Mouse (Mus musculus) megakaryocyte-erythroid progenitor cell, adult 5-6 weeks (primary cell): ENCODE measurements around the gene Olfr482. TPM values are rescaled to one million over a fixed set of nuclear protein-coding genes. Genes with fewer than 3 reads are reported as not detected.

Experiments used
- ATAC-seq: replicated peaks from 2 replicates; pipeline ENCODE4 v1.8.0; 2016; ENCODE audit warnings: mild to moderate bottlenecking, inconsistent platforms; ENCODE audit not compliant: severe bottlenecking, poor library complexity, low FRiP score, low TSS enrichment
- total RNA-seq, 2 experiments: library from RNA; stranded (forward) in 1 of 2; stranded (reverse) in 1 of 2; fragments of 200-1000, 215-1000 nt in 1 of 2; fragments of >200 nt in 1 of 2; fragmentation: Nextera tagmentation in 1 of 2; gene quantifications; 2 replicates each; pipeline ENCODE4 v1.2.3; 2014 to 2017

The Olfr482 gene
- total RNA-seq (2014; fragmentation: Nextera tagmentation) (not detected in 2 replicates), total RNA-seq (2017) (not detected in 2 replicates)

DNA sequence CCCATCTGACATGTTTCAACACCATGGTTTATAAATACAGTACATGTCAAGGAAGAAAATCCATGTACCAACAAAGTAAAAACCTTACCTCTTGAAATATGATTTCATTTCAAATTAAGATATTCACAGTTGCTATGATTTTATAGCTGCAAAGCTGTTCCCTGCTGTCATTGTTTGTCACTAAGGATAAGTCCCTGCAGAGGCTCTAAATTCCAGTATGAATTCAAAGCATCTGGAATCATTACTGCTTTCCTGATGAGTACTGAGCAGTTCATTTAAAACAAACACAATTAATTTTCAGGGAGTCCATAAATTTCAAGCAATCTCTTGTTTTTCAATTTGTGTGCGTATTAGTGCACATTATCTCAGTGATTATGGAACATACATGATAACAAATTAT lies at the start of gene Olfr482:
Gene Olfr482, minus strand, starts transcription at position 101 of the 400 bp plus-strand sequence.
- ATAC-seq, result no peak

DNA sequence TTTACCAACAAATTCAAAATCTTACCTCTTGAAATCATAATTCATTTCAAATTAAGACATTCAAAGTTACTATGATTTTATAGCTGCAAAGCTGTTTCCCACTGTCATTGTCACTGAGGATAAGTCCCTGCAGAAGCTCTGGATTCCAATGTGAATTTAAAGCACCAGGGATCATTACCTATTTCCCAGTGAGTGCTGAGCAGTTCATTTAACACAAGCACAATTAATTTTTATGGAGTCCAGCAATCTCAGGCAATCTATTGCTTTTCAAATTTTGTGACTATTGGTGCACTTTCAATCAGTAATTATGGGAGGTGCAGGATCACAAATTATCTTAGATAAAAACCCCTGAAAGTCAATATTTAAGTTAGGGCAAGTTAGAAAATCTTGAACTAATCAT lies 30.0 kb upstream of the Olfr482 start, which contains the start of gene Olfr484:
Gene Olfr484, minus strand, starts transcription at position 101 of the 400 bp plus-strand sequence.
- no peak for ATAC-seq

DNA sequence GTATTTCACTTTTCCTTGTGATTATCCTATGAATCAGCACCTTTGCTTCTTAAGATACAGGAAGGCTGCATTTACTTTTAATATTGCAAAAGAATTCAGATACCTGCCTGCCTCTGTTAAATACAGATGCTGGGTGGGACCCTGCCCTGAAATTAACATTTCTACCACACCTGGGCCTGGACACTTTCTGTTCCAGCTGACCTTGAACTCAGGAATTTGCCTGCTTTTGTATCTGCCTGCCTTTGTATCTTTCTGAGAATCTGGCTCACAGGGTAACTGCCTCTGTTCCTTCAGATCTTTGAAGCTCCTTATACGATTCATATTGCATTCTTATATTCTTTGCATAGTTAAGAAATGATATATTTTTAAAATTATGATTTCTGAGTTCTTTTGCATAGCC lies 24.0 kb upstream of the Olfr482 start:
- no peak for ATAC-seq

DNA sequence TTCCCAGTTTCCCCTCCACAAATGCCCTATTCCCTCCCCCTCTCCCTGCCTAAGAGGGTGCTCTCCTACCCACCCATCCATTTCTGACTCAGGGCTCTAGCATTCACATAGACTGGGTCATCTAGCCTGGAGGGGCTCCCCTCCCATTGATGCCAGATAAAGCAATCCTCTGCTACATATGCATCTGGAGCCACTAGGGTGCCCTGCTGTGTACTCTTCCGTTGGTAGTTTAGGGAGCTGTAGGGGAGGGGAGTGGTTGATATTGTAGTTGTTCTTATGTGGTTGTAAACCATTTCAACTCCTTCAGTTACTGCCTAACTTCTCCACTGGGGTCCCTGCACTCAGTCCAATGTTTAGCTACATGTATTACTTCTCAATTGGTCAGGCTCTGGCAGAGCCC lies 23.3 kb upstream of the Olfr482 start:
- no peak for ATAC-seq

DNA sequence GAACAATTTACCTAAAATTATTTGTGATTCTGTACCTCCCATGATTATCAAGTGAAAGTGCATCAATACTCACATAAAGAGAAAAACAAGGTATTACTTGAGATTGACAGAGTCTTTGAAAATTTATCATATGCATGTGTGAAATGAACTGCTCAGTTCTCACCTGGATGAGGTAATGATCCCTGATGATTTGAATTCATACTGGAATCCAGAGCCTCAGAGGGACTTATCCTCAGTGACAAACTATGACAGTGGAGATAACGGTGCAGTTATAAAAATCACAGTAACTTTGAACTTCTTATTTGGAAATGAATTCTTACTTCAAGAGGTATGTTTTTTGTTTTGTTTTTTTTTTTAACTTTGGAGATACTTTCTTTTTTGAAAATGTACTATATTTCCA lies 3.2 kb upstream of the Olfr482 start, which contains the start of gene Olfr483:
Gene Olfr483, plus strand, starts transcription at position 301 of the 400 bp plus-strand sequence.
- no peak for ATAC-seq

DNA sequence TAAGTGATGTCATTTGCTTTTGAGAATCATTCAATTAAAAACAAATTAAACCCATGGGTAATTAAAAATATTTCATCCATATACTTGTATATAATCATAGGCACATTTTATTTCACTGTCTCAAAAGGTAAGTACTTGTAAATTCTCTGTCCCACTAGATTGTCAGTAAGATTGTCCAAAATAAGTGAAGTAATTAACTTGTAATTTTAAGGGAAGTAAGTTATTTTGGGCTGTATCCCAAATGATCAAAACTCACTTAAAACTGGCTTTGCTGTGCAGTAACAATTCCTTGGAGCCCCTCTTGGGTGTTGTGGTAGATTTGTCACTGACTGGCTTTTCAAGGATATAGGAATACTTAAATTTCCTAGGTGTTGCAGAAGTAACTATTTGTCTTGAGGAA lies 17.8 kb downstream of the Olfr482 start, which contains the start of gene Olfr481:
Gene Olfr481, plus strand, starts transcription at position 301 of the 400 bp plus-strand sequence.
- ATAC-seq, result no peak

DNA sequence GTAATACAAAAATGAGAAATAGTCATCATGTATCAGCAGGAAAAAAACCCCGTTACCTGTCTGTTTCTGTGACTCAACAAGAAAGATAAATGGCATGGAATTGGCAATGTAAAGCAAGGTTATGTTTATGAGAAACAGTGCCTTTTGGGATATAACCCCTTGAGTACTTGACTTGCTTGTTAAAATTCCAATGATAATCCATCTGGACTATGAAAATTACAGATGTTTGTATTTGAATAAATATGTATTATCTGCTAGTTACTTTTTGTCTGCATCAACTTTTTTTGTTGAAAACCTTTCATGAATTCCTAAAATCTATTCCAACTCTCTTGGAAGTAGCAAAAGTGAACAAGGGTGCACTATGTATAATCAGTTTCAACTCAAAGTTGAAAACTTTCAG lies 30.1 kb downstream of the Olfr482 start, which contains the start of gene Olfr480:
Gene Olfr480, minus strand, starts transcription at position 101 of the 400 bp plus-strand sequence.
- ATAC-seq, result no peak

DNA sequence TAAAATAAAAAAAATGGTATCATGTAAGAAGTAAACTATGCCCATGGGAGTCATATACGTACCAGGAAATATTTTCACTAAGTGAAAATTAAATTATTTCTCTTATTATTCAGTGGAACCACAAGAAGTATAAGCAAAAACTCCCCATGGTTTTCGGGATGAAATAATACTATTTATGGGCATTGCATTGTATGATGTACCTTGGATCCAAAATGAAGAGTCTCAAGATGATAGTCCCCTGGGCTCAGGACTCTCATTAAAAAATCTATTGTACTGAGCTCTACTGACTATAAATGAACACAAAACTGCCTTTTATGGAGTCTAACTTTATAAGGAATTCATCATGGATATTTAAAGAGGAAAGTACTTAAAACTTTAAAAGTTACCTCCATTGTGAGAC lies 47.0 kb downstream of the Olfr482 start, which contains the start of gene Olfr479:
Gene Olfr479, plus strand, starts transcription at position 301 of the 400 bp plus-strand sequence.
- ATAC-seq, result no peak

Other genes starting within 250 kb of the Olfr482 start
- not detected in 2 replicates for gene Olfr472, start 199.7 kb downstream of the Olfr482 start, total RNA-seq (2014; fragmentation: Nextera tagmentation)
- gene Olfr472, start 199.7 kb downstream of the Olfr482 start, total RNA-seq (2017), result not detected in 2 replicates
- not detected in 2 replicates for gene Olfr473, start 167.1 kb downstream of the Olfr482 start, total RNA-seq (2014; fragmentation: Nextera tagmentation)
- not detected in 2 replicates for gene Olfr473, start 167.1 kb downstream of the Olfr482 start, total RNA-seq (2017)
- not detected in 2 replicates for gene Olfr474, start 142.9 kb downstream of the Olfr482 start, total RNA-seq (2014; fragmentation: Nextera tagmentation)
- not detected in 2 replicates for gene Olfr474, start 142.9 kb downstream of the Olfr482 start, total RNA-seq (2017)
- gene Olfr476, start 132.8 kb downstream of the Olfr482 start, total RNA-seq (2014; fragmentation: Nextera tagmentation), result not detected in 2 replicates
- gene Olfr476, start 132.8 kb downstream of the Olfr482 start, total RNA-seq (2017), result not detected in 2 replicates
- gene Olfr477, start 110.9 kb downstream of the Olfr482 start, total RNA-seq (2014; fragmentation: Nextera tagmentation), result not detected in 2 replicates
- not detected in 2 replicates for gene Olfr477, start 110.9 kb downstream of the Olfr482 start, total RNA-seq (2017)
- not detected in 2 replicates for gene Olfr478, start 63.6 kb downstream of the Olfr482 start, total RNA-seq (2014; fragmentation: Nextera tagmentation)
- not detected in 2 replicates for gene Olfr478, start 63.6 kb downstream of the Olfr482 start, total RNA-seq (2017)
- gene Olfr479, start 46.9 kb downstream of the Olfr482 start, total RNA-seq (2014; fragmentation: Nextera tagmentation), result not detected in 2 replicates
- gene Olfr479, start 46.9 kb downstream of the Olfr482 start, total RNA-seq (2017), result not detected in 2 replicates
- gene Olfr480, start 30.2 kb downstream of the Olfr482 start, total RNA-seq (2014; fragmentation: Nextera tagmentation), result not detected in 2 replicates
- gene Olfr480, start 30.2 kb downstream of the Olfr482 start, total RNA-seq (2017), result not detected in 2 replicates
- not detected in 2 replicates for gene Olfr481, start 17.7 kb downstream of the Olfr482 start, total RNA-seq (2014; fragmentation: Nextera tagmentation)
- gene Olfr481, start 17.7 kb downstream of the Olfr482 start, total RNA-seq (2017), result not detected in 2 replicates
- not detected in 2 replicates for gene Olfr483, start 3.3 kb upstream of the Olfr482 start, total RNA-seq (2014; fragmentation: Nextera tagmentation)
- not detected in 2 replicates for gene Olfr483, start 3.3 kb upstream of the Olfr482 start, total RNA-seq (2017)
- gene Olfr484, start 29.9 kb upstream of the Olfr482 start, total RNA-seq (2014; fragmentation: Nextera tagmentation), result not detected in 2 replicates
- not detected in 2 replicates for gene Olfr484, start 29.9 kb upstream of the Olfr482 start, total RNA-seq (2017)
- not detected in 2 replicates for gene Olfr485, start 62.3 kb upstream of the Olfr482 start, total RNA-seq (2014; fragmentation: Nextera tagmentation)
- not detected in 2 replicates for gene Olfr485, start 62.3 kb upstream of the Olfr482 start, total RNA-seq (2017)
- gene Olfr486, start 75.2 kb upstream of the Olfr482 start, total RNA-seq (2014; fragmentation: Nextera tagmentation), result not detected in 2 replicates
- gene Olfr486, start 75.2 kb upstream of the Olfr482 start, total RNA-seq (2017), result not detected in 2 replicates
- gene Olfr487, start 117.0 kb upstream of the Olfr482 start, total RNA-seq (2014; fragmentation: Nextera tagmentation), result not detected in 2 replicates
- gene Olfr487, start 117.0 kb upstream of the Olfr482 start, total RNA-seq (2017), result not detected in 2 replicates
- gene Olfr488, start 160.8 kb upstream of the Olfr482 start, total RNA-seq (2014; fragmentation: Nextera tagmentation), result not detected in 2 replicates
- not detected in 2 replicates for gene Olfr488, start 160.8 kb upstream of the Olfr482 start, total RNA-seq (2017)
- not detected in 2 replicates for gene Olfr490, start 191.3 kb upstream of the Olfr482 start, total RNA-seq (2014; fragmentation: Nextera tagmentation)
- gene Olfr490, start 191.3 kb upstream of the Olfr482 start, total RNA-seq (2017), result not detected in 2 replicates
- not detected in 2 replicates for gene Olfr491, start 215.9 kb upstream of the Olfr482 start, total RNA-seq (2014; fragmentation: Nextera tagmentation)
- gene Olfr491, start 215.9 kb upstream of the Olfr482 start, total RNA-seq (2017), result not detected in 2 replicates
- not detected in 2 replicates for gene Olfr492, start 226.1 kb upstream of the Olfr482 start, total RNA-seq (2014; fragmentation: Nextera tagmentation)
- not detected in 2 replicates for gene Olfr492, start 226.1 kb upstream of the Olfr482 start, total RNA-seq (2017)
- not detected in 2 replicates for gene Olfr493, start 249.4 kb upstream of the Olfr482 start, total RNA-seq (2014; fragmentation: Nextera tagmentation)
- not detected in 2 replicates for gene Olfr493, start 249.4 kb upstream of the Olfr482 start, total RNA-seq (2017)